7 mouse cellular contexts compared by ENCODE assay signal in genomic region chr1:91053218-91054073, GRCm38 (mm10). TPM values are rescaled to one million over a fixed set of nuclear protein-coding genes. Genes with fewer than 3 reads are reported as not detected.
DNase-seq lines count a peak whose midpoint lies in the region; ATAC-seq and TF ChIP-seq lines count a peak whose summit lies in the region.

No protein-coding gene starts in this region.

- peak overlapping the region; percentile 73 for H3K4me3 ChIP-seq in embryonic facial prominence, embryonic 10.5 days
- peak overlapping the region; percentile 60 for H3K4me3 ChIP-seq in heart, embryonic 11.5 days (ENCODE audit: low read depth, low read length)
- H3K4me3 ChIP-seq in kidney, embryonic 14.5 days (ENCODE audit: low read length), result peak overlapping the region; percentile 53
- peak overlapping the region; percentile 87 for H3K4me3 ChIP-seq in spleen, adult 2 months (ENCODE audit: extremely low read depth, insufficient read depth, insufficient read length)

- H3K27me3 ChIP-seq in embryonic facial prominence, embryonic 10.5 days (replicated peaks; ENCODE audit: low read depth, poor library complexity, severe bottlenecking), result peaks cover 18% of the 10 kb centered on the region
- no peaks in the 10 kb centered on the region for H3K27me3 ChIP-seq in heart, embryonic 11.5 days (ENCODE audit: control insufficient read depth, insufficient read depth, low read length)
- H3K27me3 ChIP-seq in kidney, embryonic 14.5 days (ENCODE audit: control insufficient read depth, insufficient read depth, low read length), result no peaks in the 10 kb centered on the region
- no peaks in the 10 kb centered on the region for H3K27me3 ChIP-seq in spleen, adult 2 months (ENCODE audit: control insufficient read depth, insufficient read depth, low read length)

- peaks cover 72% of the 10 kb centered on the region for H3K4me1 ChIP-seq in embryonic facial prominence, embryonic 10.5 days
- H3K4me1 ChIP-seq in heart, embryonic 11.5 days (ENCODE audit: control insufficient read depth, insufficient read depth, low read length), result peaks cover 61% of the 10 kb centered on the region
- H3K4me1 ChIP-seq in kidney, embryonic 14.5 days (ENCODE audit: control insufficient read depth, insufficient read depth, low read length), result peaks cover 24% of the 10 kb centered on the region
- H3K4me1 ChIP-seq in spleen, adult 2 months (ENCODE audit: control insufficient read depth, insufficient read depth, insufficient read length), result peaks cover 22% of the 10 kb centered on the region; the same call in 1 of the 2 replicates

- TF ChIP-seq POLR2A in spleen, adult 2 months (IDR thresholded peaks at IDR 0.05; ENCODE audit: low read depth, low read length), result no peak; the same call in 1 of the 2 replicates

- no peaks in the 10 kb centered on the region for H3K36me3 ChIP-seq in embryonic facial prominence, embryonic 10.5 days (replicated peaks)
- no peaks in the 10 kb centered on the region for H3K36me3 ChIP-seq in heart, embryonic 11.5 days (ENCODE audit: control insufficient read depth, insufficient read depth, low read length)
- no peaks in the 10 kb centered on the region for H3K36me3 ChIP-seq in kidney, embryonic 14.5 days (ENCODE audit: control insufficient read depth, insufficient read depth, low read length)
- no peaks in the 10 kb centered on the region for H3K36me3 ChIP-seq in spleen, adult 2 months (ENCODE audit: control insufficient read depth, insufficient read depth, low read length)

- H3K9ac ChIP-seq in heart, embryonic 11.5 days (ENCODE audit: low read depth, low read length), result peak overlapping the region; percentile 84
- peak overlapping the region; percentile 63 for H3K9ac ChIP-seq in kidney, embryonic 14.5 days (ENCODE audit: low read depth, low read length)

- peak; percentile 94 for DNase-seq in Muller cell, postnatal 12 days (ENCODE audit: inconsistent ontology term)
- no peak for DNase-seq in embryonic facial prominence, embryonic 10.5 days (ENCODE audit: low spot score)
- peak; percentile 86 for DNase-seq in lung, postnatal 25 days (ENCODE audit: low spot score)
- DNase-seq in spleen, adult 2 months (ENCODE audit: low read depth in 1 of 2, low spot score in 2 of 2), result peak; percentile 65 to 87
- DNase-seq in layer of hippocampus, adult 9-11 months, result no peak

- TF ChIP-seq CTCF in spleen, adult 2 months (IDR thresholded peaks at IDR 0.05; ENCODE audit: extremely low read depth, insufficient read depth, insufficient read length, insufficient replicate concordance), result no peak

- H3K27ac ChIP-seq in embryonic facial prominence, embryonic 10.5 days (replicated peaks), result peak overlapping the region; percentile 82
- H3K27ac ChIP-seq in heart, embryonic 11.5 days (ENCODE audit: low read depth, low read length), result peak overlapping the region; percentile 89
- peak overlapping the region; percentile 72 for H3K27ac ChIP-seq in kidney, embryonic 14.5 days (ENCODE audit: low read depth, low read length)
- peak overlapping the region; percentile 92 for H3K27ac ChIP-seq in spleen, adult 2 months (ENCODE audit: insufficient read depth, low read length)

- ATAC-seq in heart, embryonic 11.5 days (replicated peaks; ENCODE audit: insufficient number of reproducible peaks, low FRiP score, low TSS enrichment), result peak; percentile 83
- peak; percentile 76 for ATAC-seq in kidney, embryonic 14.5 days (ENCODE audit: low FRiP score, low TSS enrichment)

- peak overlapping the region; percentile 92 for H3K4me2 ChIP-seq in heart, embryonic 11.5 days
- peak overlapping the region; percentile 92 for H3K4me2 ChIP-seq in kidney, embryonic 14.5 days (replicated peaks; ENCODE audit: low read depth, low read length)

- WGBS in embryonic facial prominence, embryonic 10.5 days, result 2% methylated on average over 39 of the region's 41 CpGs
- under 1% methylated on average over 33 of the region's 41 CpGs for WGBS in heart, embryonic 11.5 days (ENCODE audit: insufficient replicate concordance)
- under 1% methylated on average over 30 of the region's 41 CpGs for WGBS in kidney, embryonic 14.5 days
- WGBS in spleen, adult 2 months, result 2% methylated on average over 37 of the region's 41 CpGs

- no peaks in the 10 kb centered on the region for H3K9me3 ChIP-seq in embryonic facial prominence, embryonic 10.5 days
- no peaks in the 10 kb centered on the region for H3K9me3 ChIP-seq in heart, embryonic 11.5 days (replicated peaks; ENCODE audit: control insufficient read depth, low read length)
- H3K9me3 ChIP-seq in kidney, embryonic 14.5 days (ENCODE audit: control insufficient read depth, low read length), result no peaks in the 10 kb centered on the region

RNA-seq across cellular contexts. Expression of gene Lrrfip1, which starts 54.9 kb away (rescaled TPM):
- 22.5 and 25.7 TPM in 2 replicates for polyA plus RNA-seq in embryonic facial prominence, embryonic 10.5 days (2016; fragmentation: Nextera tagmentation; extraction: Ambion mirVana)
- 115 and 138 TPM in 2 replicates for polyA plus RNA-seq in heart, embryonic 11.5 days (2014; fragmentation: Nextera tagmentation; extraction: Ambion mirVana)
- 25.7 and 33.6 TPM in 2 replicates for polyA plus RNA-seq in kidney, embryonic 14.5 days (2014; fragmentation: Nextera tagmentation; extraction: Ambion mirVana)
- 15.0 and 16.6 TPM in 2 replicates for polyA plus RNA-seq in spleen, adult 2 months (2012; rRNA removed)

Comparison
In these comparisons a context has a peak if more than half of its experiments do, and no peak if none do; other contexts are left out.
1. DNase-seq: peak in Muller cell, postnatal 12 days (single experiment), lung, postnatal 25 days (single experiment) and spleen, adult 2 months (2 of 2); none in embryonic facial prominence, embryonic 10.5 days (single experiment) and layer of hippocampus, adult 9-11 months (single experiment).
2. Peak in every context shown above with its lines, with median percentiles within 50 percentile points of each other: H3K27ac ChIP-seq and H3K4me3 ChIP-seq.